Mouse (Mus musculus) myocyte (in vitro differentiated cells): ENCODE results near the gene Asb16. TPM values are rescaled to one million over a fixed set of nuclear protein-coding genes. Genes with fewer than 3 reads are reported as not detected.

ENCODE experiments used
- H3K27me3 ChIP-seq: one replicate; pipeline ENCODE4 v1.6.1; 2011; ENCODE audit not compliant: control insufficient read depth, insufficient read depth, insufficient read length
- H3K36me3 ChIP-seq: one replicate; pipeline ENCODE4 v1.6.1; 2011; ENCODE audit not compliant: control insufficient read depth, insufficient read depth
- H3K4me2 ChIP-seq: one replicate; pipeline ENCODE4 v1.6.1; 2011; ENCODE audit warnings: low read depth, control low read depth
- H3K4me3 ChIP-seq: one replicate; pipeline ENCODE4 v1.5.1; 2011; ENCODE audit warnings: mild to moderate bottlenecking, control low read depth, moderate library complexity
- H3K79me2 ChIP-seq: one replicate; pipeline ENCODE4 v1.6.1; 2011; ENCODE audit not compliant: control insufficient read depth, insufficient read depth
- H3ac ChIP-seq: one replicate; pipeline ENCODE4 v1.6.1; 2011; ENCODE audit not compliant: control insufficient read depth, insufficient read length
- CEBPB ChIP-seq: IDR thresholded peaks from 2 replicates; pipeline ENCODE4 v1.6.1; 2011; ENCODE audit warnings: mild to moderate bottlenecking, moderate library complexity; ENCODE audit not compliant: poor library complexity, insufficient read depth, severe bottlenecking
- E2F4 ChIP-seq: IDR thresholded peaks from one replicate; pipeline ENCODE4 v1.6.1; 2011; ENCODE audit warnings: mild to moderate bottlenecking, control low read depth, moderate library complexity; ENCODE audit not compliant: insufficient read depth
- MAX ChIP-seq: IDR thresholded peaks from one replicate; pipeline ENCODE4 v1.6.1; 2011; ENCODE audit warnings: low read depth, mild to moderate bottlenecking, control low read depth
- MYOD1 ChIP-seq, 3 experiments: IDR thresholded peaks; one replicate each; pipeline ENCODE4 v1.6.1; 2011; ENCODE audit warnings: control low read depth in 2 of 3, low read depth in 2 of 3, mild to moderate bottlenecking in 2 of 3, moderate library complexity in 1 of 3; ENCODE audit not compliant: insufficient read length in 2 of 3, control insufficient read depth in 1 of 3
- MYOG ChIP-seq, 3 experiments: IDR thresholded peaks; one replicate each; pipeline ENCODE4 v1.6.1; 2011; ENCODE audit warnings: control low read depth in 2 of 3, low read depth in 2 of 3, mild to moderate bottlenecking in 2 of 3; ENCODE audit not compliant: insufficient read length in 2 of 3, control insufficient read depth in 1 of 3, insufficient read depth in 1 of 3
- POLR2A ChIP-seq: IDR thresholded peaks from one replicate; pipeline ENCODE4 v1.6.1; 2011; ENCODE audit warnings: low read depth, mild to moderate bottlenecking, control low read depth, moderate library complexity; ENCODE audit not compliant: insufficient read length
- POLR2AphosphoS2 ChIP-seq: IDR thresholded peaks from one replicate; pipeline ENCODE4 v1.6.1; 2011; ENCODE audit warnings: low read depth, control low read depth; ENCODE audit not compliant: insufficient read length
- REST ChIP-seq: IDR thresholded peaks from one replicate; pipeline ENCODE4 v1.6.1; 2011; ENCODE audit warnings: mild to moderate bottlenecking, control low read depth, moderate library complexity; ENCODE audit not compliant: insufficient read depth, insufficient read length
- SRF ChIP-seq: IDR thresholded peaks from one replicate; pipeline ENCODE4 v1.6.1; 2011; ENCODE audit warnings: low read depth; ENCODE audit not compliant: control insufficient read depth, insufficient read length
- TCF12 ChIP-seq: IDR thresholded peaks from one replicate; pipeline ENCODE4 v1.6.1; 2011; ENCODE audit warnings: mild to moderate bottlenecking, control low read depth; ENCODE audit not compliant: poor library complexity, insufficient read depth, severe bottlenecking
- TCF3 ChIP-seq: IDR thresholded peaks from one replicate; pipeline ENCODE4 v1.6.1; 2011; ENCODE audit warnings: low read depth, control low read depth; ENCODE audit not compliant: insufficient read length
- USF1 ChIP-seq: IDR thresholded peaks from one replicate; pipeline ENCODE4 v1.6.1; 2011; ENCODE audit warnings: low read depth, mild to moderate bottlenecking, control low read depth, moderate library complexity
- polyA plus RNA-seq: library from polyadenylated mRNA; unstranded; fragments of >200 nt; fragmentation: generic; extraction: Trizol; gene quantifications from one replicate; pipeline ENCODE4 v1.2.1, GENCODE M21; 2012; ENCODE audit warnings: missing spikeins

The Asb16 gene
- polyA plus RNA-seq, 1 experiment: 5.1 TPM

DNA sequence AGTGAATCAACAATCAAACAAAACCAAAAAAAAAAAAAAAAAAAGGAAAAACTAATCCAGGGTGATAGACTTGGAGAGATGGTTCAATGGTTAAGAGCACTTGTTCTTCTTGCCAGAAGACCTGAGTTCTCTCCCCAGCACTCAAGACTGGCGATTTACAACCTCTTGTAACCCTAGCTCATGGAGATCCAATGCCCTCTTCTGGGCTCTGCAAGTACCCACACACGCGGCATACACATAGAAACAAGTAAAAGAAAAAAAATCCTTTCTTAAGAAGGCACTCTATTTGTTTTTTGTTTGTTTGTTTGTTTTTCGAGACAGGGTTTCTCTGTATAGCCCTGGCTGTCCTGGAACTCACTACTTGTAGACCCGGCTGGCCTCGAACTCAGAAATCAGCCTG, 15.4 kb downstream of the Asb16 start:
- no peaks in the 10 kb centered on the region for H3K36me3 ChIP-seq
- peak overlapping the region; percentile 80 for H3K4me3 ChIP-seq
- H3K79me2 ChIP-seq: peaks cover 14% of the 10 kb centered on the region
- TF ChIP-seq E2F4: no peak
- peak overlapping the region; percentile 81 for H3K4me2 ChIP-seq
- H3K27me3 ChIP-seq: no peaks in the 10 kb centered on the region
- no peak overlapping the region for H3ac ChIP-seq

DNA sequence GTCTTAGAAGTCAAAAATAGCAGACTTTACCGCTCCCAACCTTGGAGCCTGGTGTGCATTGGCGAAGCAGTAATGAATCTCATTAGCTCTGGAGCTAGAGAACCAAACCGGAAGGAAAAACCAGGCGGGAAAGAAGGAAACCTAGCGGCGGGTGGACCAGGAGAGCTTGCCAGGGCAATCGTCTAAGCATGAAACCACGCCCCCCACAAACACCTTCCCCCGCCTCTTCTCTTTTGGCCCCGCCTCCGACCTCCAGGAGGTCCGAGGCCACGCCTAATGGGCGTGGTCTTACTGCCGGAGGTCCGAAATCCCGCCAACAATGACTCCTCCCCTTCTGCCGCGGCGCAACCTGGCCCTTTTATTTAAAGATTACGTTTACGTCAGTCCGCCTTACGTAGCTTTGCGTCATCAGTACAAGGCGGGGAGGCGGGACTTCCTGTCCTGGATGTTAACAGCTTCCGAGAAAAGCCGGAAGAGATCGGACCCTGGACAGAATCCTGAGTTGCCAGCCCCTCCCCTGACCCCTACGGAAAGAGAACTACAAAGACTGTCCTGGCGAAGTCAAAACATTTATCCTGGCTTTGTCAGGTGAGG, 16.1 kb downstream of the Asb16 start, which contains the start of gene Tmub2:
TSS of gene Tmub2 (plus strand) at position 431 of the 594 bp plus-strand sequence.
- Histone ChIP-seq H3ac (peak within 1 kb of the TSS; percentile 80), H3K36me3 (no peaks in the 10 kb centered on the region), H3K79me2 (peaks cover 14% of the 10 kb centered on the region), H3K27me3 (no peaks in the 10 kb centered on the region), H3K4me3 (peak within 1 kb of the TSS; percentile 80), H3K4me2 (peak within 1 kb of the TSS; percentile 83)
- TF ChIP-seq E2F4 (peak; percentile 72), CEBPB (no peak), POLR2AphosphoS2 (no peak), MYOD1 (IDR thresholded peaks at IDR 0.05; ENCODE audit: control insufficient read depth in 1 of 3, insufficient read length in 2 of 3, low read depth in 2 of 3) (no peak), MAX (no peak)

DNA sequence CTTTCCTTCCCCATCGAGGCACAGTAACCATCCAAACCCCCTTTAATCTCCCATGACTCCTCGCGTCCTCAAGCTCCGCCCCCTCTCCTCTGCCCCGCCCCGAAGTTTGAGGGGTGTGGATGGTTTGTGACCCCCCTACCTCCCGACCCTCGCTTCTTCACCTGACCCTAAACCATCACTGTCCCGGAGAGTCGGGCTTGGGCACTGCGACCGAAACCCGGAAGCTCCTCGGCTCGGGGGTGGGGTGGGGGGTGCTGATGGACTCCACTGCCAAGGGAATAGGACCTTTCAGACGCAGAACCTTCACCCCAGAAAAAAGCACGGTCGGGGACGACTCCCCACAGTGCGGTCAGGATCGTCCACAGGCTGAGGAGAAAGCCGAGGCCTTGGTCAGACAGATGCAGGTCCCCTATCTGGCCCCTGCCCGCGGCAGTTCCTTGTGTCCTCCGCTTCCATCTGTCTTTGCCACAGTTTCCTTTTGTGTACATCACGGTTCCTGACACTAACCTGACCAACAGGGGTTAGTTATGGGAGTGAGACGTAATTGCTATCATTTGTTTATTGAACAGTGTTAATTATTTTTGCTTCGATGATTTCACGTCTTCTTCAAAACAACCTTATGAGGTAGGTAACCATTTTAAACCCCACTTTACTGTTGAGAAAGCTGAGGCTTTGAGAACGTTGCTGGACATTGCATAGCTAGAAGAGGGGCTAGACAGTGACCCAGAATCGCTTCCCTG, 16.7 kb downstream of the Asb16 start:
- Histone ChIP-seq H3K4me3 (peak overlapping the region; percentile 80), H3K79me2 (peaks cover 14% of the 10 kb centered on the region), H3ac (peak overlapping the region; percentile 80), H3K27me3 (no peaks in the 10 kb centered on the region), H3K4me2 (peak overlapping the region; percentile 83), H3K36me3 (no peaks in the 10 kb centered on the region)
- TF ChIP-seq POLR2AphosphoS2: peak; percentile 17
- no peak for TF ChIP-seq CEBPB

DNA sequence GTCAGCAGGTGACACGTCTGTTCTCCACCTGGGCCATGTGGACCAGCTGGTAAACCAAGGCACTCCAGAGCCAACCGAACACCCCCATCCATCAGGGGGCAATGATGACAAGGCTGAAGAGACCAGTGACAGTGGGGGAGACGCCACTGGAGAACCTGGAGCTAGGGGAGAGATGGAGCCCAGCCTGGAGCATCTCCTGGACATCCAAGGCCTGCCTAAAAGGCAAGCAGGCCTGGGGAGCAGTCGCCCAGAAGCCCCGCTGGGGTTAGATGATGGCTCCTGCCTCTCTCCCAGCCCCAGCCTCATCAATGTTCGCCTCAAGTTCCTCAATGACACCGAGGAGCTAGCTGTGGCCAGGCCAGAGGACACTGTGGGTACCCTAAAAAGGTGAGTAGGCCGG, 18.9 kb downstream of the Asb16 start:
- no peak for TF ChIP-seq MYOD1 (IDR thresholded peaks at IDR 0.05; ENCODE audit: control insufficient read depth in 1 of 3, insufficient read length in 2 of 3, low read depth in 2 of 3)
- no peak for TF ChIP-seq SRF
- TF ChIP-seq TCF12: no peak
- TF ChIP-seq MAX: no peak
- no peak for TF ChIP-seq MYOG (IDR thresholded peaks at IDR 0.05; ENCODE audit: control insufficient read depth in 1 of 3, insufficient read depth in 1 of 3, insufficient read length in 2 of 3, low read depth in 2 of 3)
- TF ChIP-seq CEBPB: no peak
- TF ChIP-seq TCF3: no peak
- no peak for TF ChIP-seq USF1
- no peak for TF ChIP-seq REST
- no peak for TF ChIP-seq E2F4
- TF ChIP-seq POLR2AphosphoS2: no peak
- TF ChIP-seq POLR2A: no peak
- H3K36me3 ChIP-seq: peaks cover 4% of the 10 kb centered on the region
- H3K4me2 ChIP-seq: no peak overlapping the region
- H3K27me3 ChIP-seq: no peaks in the 10 kb centered on the region
- no peak overlapping the region for H3K4me3 ChIP-seq
- H3ac ChIP-seq: no peak overlapping the region
- peaks cover 14% of the 10 kb centered on the region for H3K79me2 ChIP-seq

DNA sequence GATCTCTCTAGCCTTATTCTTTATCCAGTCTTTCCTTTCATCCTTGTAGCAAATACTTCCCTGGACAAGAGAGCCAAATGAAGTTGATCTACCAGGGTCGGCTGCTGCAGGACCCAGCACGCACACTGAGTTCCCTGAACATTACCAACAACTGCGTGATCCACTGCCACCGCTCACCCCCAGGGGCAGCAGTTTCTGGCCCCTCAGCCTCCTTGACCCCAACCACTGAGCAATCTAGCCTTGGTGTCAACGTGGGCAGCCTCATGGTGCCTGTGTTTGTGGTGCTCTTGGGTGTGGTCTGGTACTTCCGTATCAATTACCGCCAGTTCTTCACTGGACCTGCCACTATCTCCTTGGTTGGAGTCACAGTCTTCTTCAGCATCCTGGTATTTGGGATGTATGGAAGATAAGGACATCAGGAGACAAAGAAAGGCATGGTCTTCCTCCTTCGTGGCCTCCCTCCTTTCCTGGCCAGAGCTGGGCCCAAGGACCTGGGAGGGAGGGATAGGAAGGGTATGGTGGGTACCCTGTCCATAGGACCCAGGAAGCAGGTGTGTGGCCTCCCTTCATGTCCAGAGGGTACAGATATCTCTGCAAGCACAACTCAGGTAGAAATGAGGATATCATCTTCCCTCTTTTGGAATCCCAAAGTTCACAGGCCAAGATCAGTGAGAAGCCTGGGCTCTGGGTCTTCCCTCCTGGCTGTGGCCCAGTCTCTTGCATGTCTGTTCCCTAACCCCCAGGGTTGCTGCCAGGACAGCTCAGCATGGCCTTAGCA, 19.7 kb downstream of the Asb16 start:
- Histone ChIP-seq H3K4me3 (no peak overlapping the region), H3K27me3 (no peaks in the 10 kb centered on the region), H3K79me2 (peaks cover 14% of the 10 kb centered on the region), H3ac (no peak overlapping the region), H3K4me2 (no peak overlapping the region), H3K36me3 (peaks cover 10% of the 10 kb centered on the region)
- peak; percentile 55 for TF ChIP-seq POLR2AphosphoS2
- peak; percentile 35 for TF ChIP-seq POLR2A
- no peak for TF ChIP-seq MAX
